Mouse (Mus musculus) liver, embryonic 13.5 days (tissue): ENCODE data around the gene Esp36. TPM values are rescaled to one million over a fixed set of nuclear protein-coding genes. Genes with fewer than 3 reads are reported as not detected.
"Not testable (repeated sequence)": the region's sequence is repeated elsewhere in the genome, so short reads cannot be mapped to it uniquely, and the experiment has no call there.

Experiments
- ATAC-seq: fragments of 200-750 bp; cut with Nextera tagmentation; 2 replicates; pipeline ENCODE4 v1.8.0; 2017; ENCODE audit warnings: low read depth, mild to moderate bottlenecking, moderate number of reproducible peaks, moderate library complexity
- DNase-seq: peaks from one replicate; pipeline ENCODE4 v3.0.0; 2022
- H3K27ac ChIP-seq: fragments of 300-500 bp; sonication (generic); 2 replicates; pipeline ENCODE4 v1.5.1; 2015; ENCODE audit warnings: moderate library complexity, mild to moderate bottlenecking, inconsistent platforms
- H3K27me3 ChIP-seq: fragments of 300-500 bp; sonication (generic); 2 replicates; pipeline ENCODE4 v1.6.1; 2015; ENCODE audit warnings: mild to moderate bottlenecking, inconsistent platforms
- H3K36me3 ChIP-seq: fragments of 300-500 bp; sonication (generic); 2 replicates; pipeline ENCODE4 v1.6.1; 2015; ENCODE audit warnings: mild to moderate bottlenecking, inconsistent platforms
- H3K4me1 ChIP-seq: fragments of 300-500 bp; sonication (generic); replicated peaks from 2 replicates; pipeline ENCODE4 v1.6.1; 2015; ENCODE audit warnings: inconsistent platforms
- H3K4me2 ChIP-seq: fragments of 300-500 bp; sonication (generic); 2 replicates; pipeline ENCODE4 v1.6.1; 2015; ENCODE audit warnings: inconsistent platforms, mild to moderate bottlenecking, moderate library complexity
- H3K4me3 ChIP-seq: fragments of 300-500 bp; sonication (generic); replicated peaks from 2 replicates; pipeline ENCODE4 v1.5.1; 2015; ENCODE audit warnings: mild to moderate bottlenecking, inconsistent platforms
- H3K9ac ChIP-seq: fragments of 300-500 bp; sonication (generic); 2 replicates; pipeline ENCODE4 v1.6.1; 2015; ENCODE audit warnings: mild to moderate bottlenecking, inconsistent platforms
- H3K9me3 ChIP-seq: fragments of 300-500 bp; sonication (generic); replicated peaks from 2 replicates; pipeline ENCODE4 v1.6.1; 2016; ENCODE audit warnings: inconsistent platforms
- WGBS: fragments of 180-500 bp; shearing (Covaris S2); methylation state at CpG from one replicate; pipeline ENCODE4 v1.1.7; 2015; ENCODE audit not compliant: insufficient replicate concordance; 5-methylcytosine and 5-hydroxymethylcytosine counted together
- polyA plus RNA-seq: library from polyadenylated mRNA; unstranded; fragments of >200 nt; fragmentation: Nextera tagmentation; extraction: Ambion mirVana; gene quantifications from 2 replicates; pipeline ENCODE4 v1.2.1, GENCODE M21; 2015

Esp36 gene
- not detected in 2 replicates for polyA plus RNA-seq

GRCm38 (mm10) chr17:38420085-38420484 lies at the start of gene Esp36:
TSS of gene Esp36 (minus strand) at chr17:38420185.
- Histone ChIP-seq H3K36me3 (no peaks in the 10 kb centered on the region), H3K9ac (no peak within 1 kb of the TSS), H3K4me2 (no peak within 1 kb of the TSS), H3K4me3 (no peak within 1 kb of the TSS), H3K9me3 (no peaks in the 10 kb centered on the region), H3K27me3 (no peaks in the 10 kb centered on the region), H3K27ac (no peak within 1 kb of the TSS), H3K4me1 (no peaks in the 10 kb centered on the region)
- no peak for ATAC-seq
- DNase-seq = no peak
- WGBS = 62% methylated on average over 2 of the region's 2 CpGs

GRCm38 (mm10) chr17:38456206-38456605 lies 36.2 kb upstream of the Esp36 start:
- ATAC-seq, DNase-seq: not testable (repeated sequence)

GRCm38 (mm10) chr17:38450688-38451087 lies 30.7 kb upstream of the Esp36 start:
- Histone ChIP-seq H3K9me3 (no peaks in the 10 kb centered on the region), H3K4me3 (no peak overlapping the region), H3K27ac (no peak overlapping the region), H3K27me3 (no peaks in the 10 kb centered on the region), H3K9ac (no peak overlapping the region), H3K36me3 (no peaks in the 10 kb centered on the region), H3K4me1 (no peaks in the 10 kb centered on the region), H3K4me2 (no peak overlapping the region)
- 71% methylated on average over 2 of the region's 2 CpGs for WGBS
- ATAC-seq (no peak), DNase-seq (no peak)

More at GRCm38 (mm10) chr17:38456206-38456605, 36.2 kb upstream of the Esp36 start:
- H3K4me2 ChIP-seq, H3K4me1 ChIP-seq, H3K27ac ChIP-seq, H3K9ac ChIP-seq, H3K9me3 ChIP-seq, H3K36me3 ChIP-seq, H3K27me3 ChIP-seq, H3K4me3 ChIP-seq: not testable (repeated sequence)

- no peak for ATAC-seq
- no peak for DNase-seq
- H3K9me3 ChIP-seq = 0 out of 2 replicates have a peak, but pooled peaks cover 2% of the 10 kb centered on the region
- H3K4me2 ChIP-seq = no peak overlapping the region
- H3K27ac ChIP-seq = no peak overlapping the region
- 55% methylated on average over 3 of the region's 3 CpGs for WGBS
- no peaks in the 10 kb centered on the region for H3K36me3 ChIP-seq
- no peaks in the 10 kb centered on the region for H3K4me1 ChIP-seq
- no peak overlapping the region for H3K9ac ChIP-seq
- H3K4me3 ChIP-seq = no peak overlapping the region
- H3K27me3 ChIP-seq = no peaks in the 10 kb centered on the region
Measured at GRCm38 (mm10) chr17:38406135-38406534, 13.8 kb downstream of the Esp36 start.

GRCm38 (mm10) chr17:38391821-38392220 lies 28.2 kb downstream of the Esp36 start:
- ATAC-seq (no peak), DNase-seq (no peak)
- 58% methylated on average over 2 of the region's 2 CpGs for WGBS
- no peaks in the 10 kb centered on the region for H3K9me3 ChIP-seq
- no peaks in the 10 kb centered on the region for H3K27me3 ChIP-seq
- H3K36me3 ChIP-seq = no peaks in the 10 kb centered on the region
- no peak overlapping the region for H3K9ac ChIP-seq
- no peak overlapping the region for H3K4me2 ChIP-seq
- H3K4me3 ChIP-seq = no peak overlapping the region
- H3K4me1 ChIP-seq = no peaks in the 10 kb centered on the region
- no peak overlapping the region for H3K27ac ChIP-seq

Other genes with a start within 250 kb of the Esp36 start
- gene Olfr134, start 248.8 kb downstream of the Esp36 start, polyA plus RNA-seq = not detected in 2 replicates
- not detected in 2 replicates for gene Olfr135, start 215.8 kb downstream of the Esp36 start, polyA plus RNA-seq
- gene Olfr138, start 159.2 kb downstream of the Esp36 start, polyA plus RNA-seq = not detected in 2 replicates
- gene Olfr137, start 112.6 kb downstream of the Esp36 start, polyA plus RNA-seq = not detected in 2 replicates
- gene Olfr136, start 90.4 kb downstream of the Esp36 start, polyA plus RNA-seq = not detected in 2 replicates
- not detected in 2 replicates for gene Esp34, start 134.0 kb upstream of the Esp36 start, polyA plus RNA-seq
- not detected in 2 replicates for gene Esp31, start 219.3 kb upstream of the Esp36 start, polyA plus RNA-seq